Mouse (Mus musculus) lung, embryonic 16.5 days (tissue): ENCODE data around the gene Slc7a15. TPM values are rescaled to one million over a fixed set of nuclear protein-coding genes. Genes with fewer than 3 reads are reported as not detected.
"Not testable (repeated sequence)": the region's sequence is repeated elsewhere in the genome, so short reads cannot be mapped to it uniquely, and the experiment has no call there.

Experiments
- ATAC-seq: fragments of 200-750 bp; cut with Nextera tagmentation; 2 replicates; pipeline ENCODE4 v1.8.0; 2017; ENCODE audit warnings: low read depth, mild to moderate bottlenecking, moderate library complexity
- H3K27ac ChIP-seq: fragments of 300-500 bp; sonication (generic); 2 replicates; pipeline ENCODE4 v1.5.1; 2014; ENCODE audit warnings: mild to moderate bottlenecking, control low read depth, low read length
- H3K27me3 ChIP-seq: fragments of 300-500 bp; sonication (generic); 2 replicates; pipeline ENCODE4 v1.6.1; 2014; ENCODE audit warnings: low read depth, low read length, mixed read lengths; ENCODE audit not compliant: control insufficient read depth, insufficient read depth
- H3K36me3 ChIP-seq: fragments of 300-500 bp; sonication (generic); 2 replicates; pipeline ENCODE4 v1.6.1; 2014; ENCODE audit warnings: low read length; ENCODE audit not compliant: control insufficient read depth, insufficient read depth
- H3K4me1 ChIP-seq: fragments of 300-500 bp; sonication (generic); replicated peaks from 2 replicates; pipeline ENCODE4 v1.6.1; 2014; ENCODE audit warnings: low read length, mixed read lengths; ENCODE audit not compliant: control insufficient read depth, insufficient read depth
- H3K4me2 ChIP-seq: fragments of 300-500 bp; sonication (generic); 2 replicates; pipeline ENCODE4 v1.6.1; 2014; ENCODE audit warnings: low read depth, low read length, control low read depth
- H3K4me3 ChIP-seq: fragments of 300-500 bp; sonication (generic); 2 replicates; pipeline ENCODE4 v1.5.1; 2014; ENCODE audit warnings: mild to moderate bottlenecking, low read length, control low read depth
- H3K9ac ChIP-seq: fragments of 300-500 bp; sonication (generic); 2 replicates; pipeline ENCODE4 v1.6.1; 2014; ENCODE audit warnings: low read length, control low read depth
- H3K9me3 ChIP-seq: fragments of 300-500 bp; sonication (generic); 2 replicates; pipeline ENCODE4 v1.6.1; 2016; ENCODE audit warnings: low read length; ENCODE audit not compliant: control insufficient read depth
- WGBS: fragments of 180-500 bp; shearing (Covaris S2); extraction: QIAGEN DNeasy Blood & Tissue Kit; methylation state at CpG from one replicate; pipeline ENCODE4 v1.1.7; 2014; 5-methylcytosine and 5-hydroxymethylcytosine counted together
- polyA plus RNA-seq: library from polyadenylated mRNA; unstranded; fragments of >200 nt; fragmentation: Nextera tagmentation; extraction: Ambion mirVana; gene quantifications from 2 replicates; pipeline ENCODE4 v1.2.1, GENCODE M21; 2015

The Slc7a15 gene
- polyA plus RNA-seq, 1 experiment from 2014 or later = not detected

GRCm38 (mm10) chr12:8632737-8633365 lies 34.0 kb upstream of the Slc7a15 start:
- 79% methylated on average over 2 of the region's 2 CpGs for WGBS
- Histone ChIP-seq H3K9ac (no peak overlapping the region), H3K4me1 (no peaks in the 10 kb centered on the region), H3K36me3 (no peaks in the 10 kb centered on the region), H3K4me2 (no peak overlapping the region), H3K4me3 (no peak overlapping the region), H3K9me3 (no peaks in the 10 kb centered on the region), H3K27ac (no peak overlapping the region), H3K27me3 (no peaks in the 10 kb centered on the region)
- no peak for ATAC-seq

GRCm38 (mm10) chr12:8631691-8632090 lies 32.8 kb upstream of the Slc7a15 start:
- no peaks in the 10 kb centered on the region for H3K27me3 ChIP-seq
- no peak overlapping the region for H3K9ac ChIP-seq
- H3K27ac ChIP-seq = no peak overlapping the region
- H3K4me1 ChIP-seq = no peaks in the 10 kb centered on the region
- 89% methylated on average over 1 of the region's 1 CpGs for WGBS
- H3K4me2 ChIP-seq = no peak overlapping the region
- no peak for ATAC-seq
- no peak overlapping the region for H3K4me3 ChIP-seq
- no peaks in the 10 kb centered on the region for H3K36me3 ChIP-seq
- no peaks in the 10 kb centered on the region for H3K9me3 ChIP-seq

GRCm38 (mm10) chr12:8629537-8629936 lies 30.7 kb upstream of the Slc7a15 start:
- H3K36me3 ChIP-seq = no peaks in the 10 kb centered on the region
- H3K9ac ChIP-seq = no peak overlapping the region

GRCm38 (mm10) chr12:8620678-8621018 lies 21.8 kb upstream of the Slc7a15 start:
- no peaks in the 10 kb centered on the region for H3K9me3 ChIP-seq
- no peaks in the 10 kb centered on the region for H3K27me3 ChIP-seq
- H3K27ac ChIP-seq = no peak overlapping the region
- H3K36me3 ChIP-seq = peaks cover 4% of the 10 kb centered on the region; the same call in 1 of the 2 replicates
- WGBS = 94% methylated on average over 5 of the region's 5 CpGs
- ATAC-seq = no peak
- no peaks in the 10 kb centered on the region for H3K4me1 ChIP-seq
- H3K4me3 ChIP-seq = no peak overlapping the region
- H3K4me2 ChIP-seq = no peak overlapping the region
- H3K9ac ChIP-seq = no peak overlapping the region

More at GRCm38 (mm10) chr12:8629537-8629936, 30.7 kb upstream of the Slc7a15 start:
- Histone ChIP-seq H3K27me3 (no peaks in the 10 kb centered on the region), H3K4me3 (no peak overlapping the region), H3K27ac (no peak overlapping the region), H3K4me1 (no peaks in the 10 kb centered on the region), H3K4me2 (no peak overlapping the region), H3K9me3 (no peaks in the 10 kb centered on the region)
- 86% methylated on average over 6 of the region's 6 CpGs for WGBS
- no peak for ATAC-seq

GRCm38 (mm10) chr12:8619827-8620677 lies 21.2 kb upstream of the Slc7a15 start:
- Histone ChIP-seq H3K4me2 (no peak overlapping the region), H3K9ac (no peak overlapping the region), H3K27ac (no peak overlapping the region), H3K27me3 (no peaks in the 10 kb centered on the region), H3K9me3 (no peaks in the 10 kb centered on the region), H3K4me1 (no peaks in the 10 kb centered on the region), H3K36me3 (peaks cover 4% of the 10 kb centered on the region; the same call in 1 of the 2 replicates), H3K4me3 (no peak overlapping the region)
- ATAC-seq = no peak
- 90% methylated on average over 9 of the region's 9 CpGs for WGBS

GRCm38 (mm10) chr12:8618271-8618670 lies 19.4 kb upstream of the Slc7a15 start:
- Histone ChIP-seq H3K4me1 (no peaks in the 10 kb centered on the region), H3K27ac (no peak overlapping the region), H3K4me2 (no peak overlapping the region), H3K4me3 (no peak overlapping the region), H3K9me3 (no peaks in the 10 kb centered on the region), H3K36me3 (peaks cover 4% of the 10 kb centered on the region; the same call in 1 of the 2 replicates), H3K27me3 (no peaks in the 10 kb centered on the region), H3K9ac (no peak overlapping the region)
- 92% methylated on average over 3 of the region's 3 CpGs for WGBS
- ATAC-seq = no peak

- H3K4me1 ChIP-seq = no peaks in the 10 kb centered on the region
- H3K36me3 ChIP-seq = no peaks in the 10 kb centered on the region
- no peak for ATAC-seq
- H3K4me3 ChIP-seq = no peak overlapping the region
- no peak overlapping the region for H3K9ac ChIP-seq
- no peaks in the 10 kb centered on the region for H3K9me3 ChIP-seq
- H3K27me3 ChIP-seq = no peaks in the 10 kb centered on the region
- H3K27ac ChIP-seq = no peak overlapping the region
- H3K4me2 ChIP-seq = no peak overlapping the region
- WGBS = 96% methylated on average over 3 of the region's 3 CpGs
Observed at GRCm38 (mm10) chr12:8609070-8609469, 10.2 kb upstream of the Slc7a15 start.

GRCm38 (mm10) chr12:8595611-8596010 lies 3.3 kb downstream of the Slc7a15 start:
- Histone ChIP-seq H3K4me1 (no peaks in the 10 kb centered on the region), H3K27ac (no peak overlapping the region), H3K4me3 (no peak overlapping the region), H3K9ac (no peak overlapping the region), H3K27me3 (no peaks in the 10 kb centered on the region), H3K9me3 (0 out of 2 replicates have a peak, but pooled peaks cover 2% of the 10 kb centered on the region), H3K4me2 (no peak overlapping the region), H3K36me3 (no peaks in the 10 kb centered on the region)
- ATAC-seq = no peak
- WGBS = 89% methylated on average over 7 of the region's 7 CpGs

GRCm38 (mm10) chr12:8591326-8591725 lies 7.5 kb downstream of the Slc7a15 start:
- H3K36me3 ChIP-seq, H3K27ac ChIP-seq, H3K9ac ChIP-seq, H3K27me3 ChIP-seq, H3K4me3 ChIP-seq, H3K4me1 ChIP-seq, ATAC-seq, H3K9me3 ChIP-seq, H3K4me2 ChIP-seq: not testable (repeated sequence)
- WGBS = 97% methylated on average over 2 of the region's 2 CpGs
